In the genomic region with DNA sequence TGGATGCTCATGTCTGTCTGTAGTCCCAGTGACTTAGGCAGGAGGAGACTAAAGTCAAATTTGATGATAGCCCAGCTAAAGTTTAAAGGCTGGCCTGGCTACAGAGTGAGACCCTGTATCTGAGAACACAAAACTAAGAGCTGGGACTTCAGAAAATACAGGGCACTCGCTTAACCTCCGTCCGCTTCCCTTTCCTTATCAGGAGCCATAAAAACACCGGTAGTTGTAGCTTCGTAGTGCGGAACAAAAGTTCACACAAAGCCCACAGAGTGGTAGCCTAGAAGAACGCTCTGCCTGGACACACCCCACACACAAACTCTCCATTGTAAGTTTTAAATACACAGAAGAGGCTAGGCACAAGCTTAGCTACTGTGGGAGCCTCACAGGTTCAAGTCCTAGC, we compare ENCODE assay signal across 18 mouse cellular contexts. TPM values are rescaled to one million over a fixed set of nuclear protein-coding genes. Genes with fewer than 3 reads are reported as not detected.
DNase-seq lines count a peak whose midpoint lies in the region; ATAC-seq and TF ChIP-seq lines count a peak whose summit lies in the region.
"Had no signal": no experiment of that assay in that cellular context is flagged by ENCODE, and none has a peak within 500 bp of the region (broad histone marks: within the 10 kb centered on the region; RNA-seq: fewer than 3 reads in every experiment).

No protein-coding gene starts in this region.

- intact Hi-C loops in heart, postnatal 25 days (cut with DNase I), result loop anchor here (10.0 kb wide), 1 partner anchor 60 kb away; a partner anchor contains a TSS

- peaks cover 33% of the 10 kb centered on the region for H3K36me3 ChIP-seq in heart, embryonic 14.5 days (ENCODE audit: control insufficient read depth, insufficient read depth, low read length)
- peaks cover 54% of the 10 kb centered on the region for H3K36me3 ChIP-seq in E14TG2a.4 (ENCODE audit: insufficient read depth, low read length)
- H3K36me3 ChIP-seq in intestine, embryonic 14.5 days (ENCODE audit: control insufficient read depth, insufficient read depth, low read length), result peaks cover 18% of the 10 kb centered on the region
- H3K36me3 ChIP-seq in liver, embryonic 16.5 days (ENCODE audit: control insufficient read depth, insufficient read depth), result peaks cover 4% of the 10 kb centered on the region; the same call in 1 of the 2 replicates
- peaks cover 11% of the 10 kb centered on the region; the same call in 1 of the 2 replicates for H3K36me3 ChIP-seq in thymus, adult 2 months (ENCODE audit: control insufficient read depth, insufficient read depth, low read length)

- TF ChIP-seq CTCF in E14TG2a.4 (conservative IDR thresholded peaks at IDR 0.05; ENCODE audit: low read length), result no peak
- TF ChIP-seq CTCF in thymus, adult 2 months (IDR thresholded peaks at IDR 0.05; ENCODE audit: borderline replicate concordance, control insufficient read depth, extremely low read depth, insufficient read depth, low read length, poor library complexity), result no peak

- H3K4me2 ChIP-seq in heart, embryonic 14.5 days (ENCODE audit: low read length), result peak overlapping the region; percentile 88; the same call in 1 of the 2 replicates
- H3K4me2 ChIP-seq in intestine, embryonic 14.5 days (ENCODE audit: low read length), result peak overlapping the region; percentile 14; the same call in 1 of the 2 replicates
- H3K4me2 ChIP-seq in liver, embryonic 16.5 days (ENCODE audit: low read depth, low read length), result no peak overlapping the region

- H3K9me3 ChIP-seq in heart, embryonic 14.5 days (ENCODE audit: control insufficient read depth, low read length), result no peaks in the 10 kb centered on the region
- H3K9me3 ChIP-seq in E14TG2a.4 (ENCODE audit: low read length), result no peaks in the 10 kb centered on the region
- H3K9me3 ChIP-seq in intestine, embryonic 14.5 days (ENCODE audit: control insufficient read depth, low read length), result no peaks in the 10 kb centered on the region
- no peaks in the 10 kb centered on the region for H3K9me3 ChIP-seq in liver, embryonic 16.5 days (replicated peaks; ENCODE audit: control insufficient read depth, low read length)
- H3K9me3 ChIP-seq: midbrain, embryonic 10.5 days had no signal

- 64% methylated on average over 7 of the region's 7 CpGs for WGBS in heart, embryonic 14.5 days
- 76% methylated on average over 7 of the region's 7 CpGs for WGBS in intestine, embryonic 14.5 days
- WGBS in liver, embryonic 16.5 days (ENCODE audit: insufficient replicate concordance), result 27% methylated on average over 7 of the region's 7 CpGs
- 88% methylated on average over 7 of the region's 7 CpGs for WGBS in thymus, adult 2 months

- peak overlapping the region in 1 of 2 experiments; percentile 41; a peak in 1 of 4 replicates for H3K27ac ChIP-seq in heart, embryonic 14.5 days (replicated peaks in 1 of 2; ENCODE audit: control insufficient read depth in 1 of 2, insufficient read depth in 1 of 2, low read depth in 2 of 2, low read length in 2 of 2)
- 0 out of 2 replicates have a peak overlapping the region, but pooled peaks have one; percentile 1 for H3K27ac ChIP-seq in intestine, embryonic 14.5 days (ENCODE audit: low read depth)
- H3K27ac ChIP-seq in liver, embryonic 16.5 days (ENCODE audit: low read length), result 0 out of 2 replicates have a peak overlapping the region, but pooled peaks have one; percentile 35
- no peak overlapping the region for H3K27ac ChIP-seq in thymus, adult 2 months (ENCODE audit: control insufficient read depth, insufficient read depth, low read length)
- H3K27ac ChIP-seq: midbrain, embryonic 10.5 days had no signal

- no peaks in the 10 kb centered on the region for H3K27me3 ChIP-seq in heart, embryonic 14.5 days (ENCODE audit: control insufficient read depth, insufficient read depth, low read length)
- no peaks in the 10 kb centered on the region for H3K27me3 ChIP-seq in E14TG2a.4 (ENCODE audit: insufficient read depth, low read length)
- no peaks in the 10 kb centered on the region for H3K27me3 ChIP-seq in intestine, embryonic 14.5 days (replicated peaks; ENCODE audit: control insufficient read depth, insufficient read depth, low read length)
- H3K27me3 ChIP-seq in liver, embryonic 16.5 days (ENCODE audit: control insufficient read depth, insufficient read depth, low read depth, low read length), result no peaks in the 10 kb centered on the region
- H3K27me3 ChIP-seq in thymus, adult 2 months (ENCODE audit: control insufficient read depth, insufficient read depth, low read length), result no peaks in the 10 kb centered on the region

- H3K4me3 ChIP-seq in heart, embryonic 14.5 days (ENCODE audit: control insufficient read depth in 1 of 2, insufficient read depth in 1 of 2, low read depth in 1 of 2, low read length in 2 of 2), result no peak overlapping the region
- peak overlapping the region; percentile 96; the same call in 1 of the 2 replicates for H3K4me3 ChIP-seq in E14TG2a.4 (replicated peaks; ENCODE audit: low read length)
- no peak overlapping the region for H3K4me3 ChIP-seq in intestine, embryonic 14.5 days (ENCODE audit: low read depth, low read length)
- H3K4me3 ChIP-seq in liver, embryonic 16.5 days (ENCODE audit: low read depth, low read length), result no peak overlapping the region
- no peak overlapping the region for H3K4me3 ChIP-seq in thymus, adult 2 months (ENCODE audit: control insufficient read depth, insufficient read depth, low read length)

- no peak overlapping the region for H3K9ac ChIP-seq in heart, embryonic 14.5 days (ENCODE audit: low read length)
- no peak overlapping the region for H3K9ac ChIP-seq in intestine, embryonic 14.5 days (ENCODE audit: low read length)
- H3K9ac ChIP-seq in liver, embryonic 16.5 days (ENCODE audit: low read depth, low read length), result no peak overlapping the region

- DNase-seq in heart, postnatal 25 days (ENCODE audit: low spot score), result no peak
- DNase-seq in intestine, embryonic 14.5 days (ENCODE audit: low spot score), result no peak
- no peak for DNase-seq in testis, postnatal 14 days (ENCODE audit: low spot score)
- no peak for DNase-seq in thymus, adult 2 months
- no peak for DNase-seq in cerebellum, postnatal 10 days
- DNase-seq: adrenal gland, postnatal 14 days; cerebellum, adult 9-10 months; kidney, postnatal 10 days; retina, postnatal 1 day; thymus, postnatal 4 days had no signal

- no peak for TF ChIP-seq POLR2A in thymus, adult 2 months (IDR thresholded peaks at IDR 0.05; ENCODE audit: control insufficient read depth, extremely low read depth, insufficient read depth, low read length, poor library complexity)

- H3K4me1 ChIP-seq in heart, embryonic 14.5 days (ENCODE audit: control insufficient read depth in 2 of 2, insufficient read depth in 2 of 2, low read length in 2 of 2), result peaks cover 22 to 36% of the 10 kb centered on the region in 2 experiments
- H3K4me1 ChIP-seq in E14TG2a.4 (replicated peaks; ENCODE audit: low read depth, low read length), result peaks cover 70% of the 10 kb centered on the region
- peaks cover 41% of the 10 kb centered on the region for H3K4me1 ChIP-seq in intestine, embryonic 14.5 days (replicated peaks; ENCODE audit: control insufficient read depth, insufficient read depth, low read length)
- peaks cover 44% of the 10 kb centered on the region for H3K4me1 ChIP-seq in liver, embryonic 16.5 days (ENCODE audit: control insufficient read depth, low read depth, low read length)
- H3K4me1 ChIP-seq in thymus, adult 2 months (replicated peaks; ENCODE audit: control insufficient read depth, insufficient read depth, low read length), result peaks cover 10% of the 10 kb centered on the region

- ATAC-seq in heart, embryonic 14.5 days (ENCODE audit: insufficient number of reproducible peaks, insufficient read depth, low FRiP score, low read depth), result no peak
- no peak for ATAC-seq in intestine, embryonic 14.5 days (replicated peaks; ENCODE audit: low FRiP score, low TSS enrichment, low read depth)
- ATAC-seq in liver, embryonic 16.5 days (ENCODE audit: low read depth), result no peak
- ATAC-seq: forebrain, embryonic 14.5 days; inflammation-experienced regulatory T-cells, adult 6 months; lung, postnatal 0 days had no signal

RNA-seq across cellular contexts. Expression of a gene that starts 3.5 kb away (rescaled TPM):
- 126 and 129 TPM in 2 replicates for polyA plus RNA-seq in heart, embryonic 14.5 days (2014; fragmentation: Nextera tagmentation; extraction: Ambion mirVana)
- 10 to 100 TPM; 72.9 to 73.9 TPM for total RNA-seq in heart, postnatal 25 days (2021)
- 183 and 184 TPM in 2 replicates for polyA plus RNA-seq in intestine, embryonic 14.5 days (2014; fragmentation: Nextera tagmentation; extraction: Ambion mirVana)
- polyA plus RNA-seq in liver, embryonic 16.5 days (2015; fragmentation: Nextera tagmentation; extraction: Ambion mirVana), result 106 and 116 TPM in 2 replicates
- 60.0 and 60.1 TPM in 2 replicates for polyA plus RNA-seq in thymus, adult 2 months (2012; rRNA removed)

RNA-seq across cellular contexts. Expression of a gene that starts 33.0 kb away (rescaled TPM):
- polyA plus RNA-seq in heart, embryonic 14.5 days (2014; fragmentation: Nextera tagmentation; extraction: Ambion mirVana), result 6.2 and 7.4 TPM in 2 replicates
- total RNA-seq in heart, postnatal 25 days (2021), result 1 to 10 TPM; 2.1 to 3.2 TPM
- polyA plus RNA-seq in intestine, embryonic 14.5 days (2014; fragmentation: Nextera tagmentation; extraction: Ambion mirVana), result 17.5 and 20.1 TPM in 2 replicates
- 0.71 and 0.76 TPM in 2 replicates for polyA plus RNA-seq in liver, embryonic 16.5 days (2015; fragmentation: Nextera tagmentation; extraction: Ambion mirVana)
- polyA plus RNA-seq in thymus, adult 2 months (2012; rRNA removed), result 6.9 and 7.6 TPM in 2 replicates
- total RNA-seq: neutrophil, adult 5-6 weeks had no signal
